Mouse (Mus musculus): ENCODE results near the gene Speer4e.
A peak's percentile ranks its signal among the peaks of the same experiment; 100 is the strongest.
"Not testable (repeated sequence)": the region's sequence is repeated elsewhere in the genome, so short reads cannot be mapped to it uniquely, and the experiment has no call there.

Gene Speer4e

GRCm38 (mm10) chr5:14938329-14938728, at the start of gene Speer4e:
TSS of gene Speer4e (minus strand) at chr5:14938429.
- not testable (repeated sequence) for DNase-seq (ENCODE audit: low spot score in 2 of 2)

- DNase-seq (ENCODE audit: low spot score in 2 of 2), result not testable (repeated sequence)
Measured at GRCm38 (mm10) chr5:14986649-14987387, 48.6 kb upstream of the Speer4e start.

- not testable (repeated sequence) for DNase-seq (ENCODE audit: low spot score in 2 of 2)
Measured at GRCm38 (mm10) chr5:14978835-14979234, 40.6 kb upstream of the Speer4e start, which contains the start of gene Gm10354. TSS of gene Gm10354 (minus strand) at chr5:14978935.

GRCm38 (mm10) chr5:14977368-14977767, 39.1 kb upstream of the Speer4e start:
- DNase-seq (ENCODE audit: low spot score in 2 of 2), result not testable (repeated sequence)

GRCm38 (mm10) chr5:14975294-14975693, 37.1 kb upstream of the Speer4e start:
- not testable (repeated sequence) for DNase-seq (ENCODE audit: low spot score in 2 of 2)

- not testable (repeated sequence) for DNase-seq (ENCODE audit: low spot score in 2 of 2)
Measured at GRCm38 (mm10) chr5:14972841-14973240, 34.6 kb upstream of the Speer4e start.

- DNase-seq (ENCODE audit: low spot score in 2 of 2), result peak in 1 of 2 experiments; percentile 25
Measured at GRCm38 (mm10) chr5:14963821-14964220, 25.6 kb upstream of the Speer4e start.

- DNase-seq (ENCODE audit: low spot score in 2 of 2), result not testable (repeated sequence)
Measured at GRCm38 (mm10) chr5:14961502-14961901, 23.3 kb upstream of the Speer4e start.

- DNase-seq (ENCODE audit: low spot score in 2 of 2), result not testable (repeated sequence)
Measured at GRCm38 (mm10) chr5:14955928-14956706, 17.9 kb upstream of the Speer4e start.

GRCm38 (mm10) chr5:14953587-14953986, 15.4 kb upstream of the Speer4e start:
- not testable (repeated sequence) for DNase-seq (ENCODE audit: low spot score in 2 of 2)

GRCm38 (mm10) chr5:14952749-14953148, 14.5 kb upstream of the Speer4e start:
- DNase-seq (ENCODE audit: low spot score in 2 of 2), result not testable (repeated sequence)

GRCm38 (mm10) chr5:14951822-14952221, 13.6 kb upstream of the Speer4e start:
- DNase-seq (ENCODE audit: low spot score in 2 of 2), result not testable (repeated sequence)

- peak; percentile 27 to 30 for DNase-seq (ENCODE audit: low spot score in 2 of 2)
Measured at GRCm38 (mm10) chr5:14947482-14948198, 9.4 kb upstream of the Speer4e start.

- not testable (repeated sequence) for DNase-seq (ENCODE audit: low spot score in 2 of 2)
Measured at GRCm38 (mm10) chr5:14945524-14945923, 7.3 kb upstream of the Speer4e start.

- not testable (repeated sequence) for DNase-seq (ENCODE audit: low spot score in 2 of 2)
Measured at GRCm38 (mm10) chr5:14941043-14941442, 2.8 kb upstream of the Speer4e start.

GRCm38 (mm10) chr5:14933721-14934120, 4.5 kb downstream of the Speer4e start:
- DNase-seq (ENCODE audit: low spot score in 2 of 2), result not testable (repeated sequence)

GRCm38 (mm10) chr5:14927047-14927446, 11.2 kb downstream of the Speer4e start:
- not testable (repeated sequence) for DNase-seq (ENCODE audit: low spot score in 2 of 2)

GRCm38 (mm10) chr5:14914799-14915198, 23.4 kb downstream of the Speer4e start, which contains the start of gene Gm9758:
TSS of gene Gm9758 (minus strand) at chr5:14914899.
- not testable (repeated sequence) for DNase-seq (ENCODE audit: low spot score in 2 of 2)

GRCm38 (mm10) chr5:14914361-14914760, 23.9 kb downstream of the Speer4e start:
- not testable (repeated sequence) for DNase-seq (ENCODE audit: low spot score in 2 of 2)

- DNase-seq (ENCODE audit: low spot score in 2 of 2), result not testable (repeated sequence)
Measured at GRCm38 (mm10) chr5:14903539-14903938, 34.7 kb downstream of the Speer4e start.

GRCm38 (mm10) chr5:14892242-14892641, 46.0 kb downstream of the Speer4e start:
- no peak for DNase-seq (ENCODE audit: low spot score in 2 of 2)

- not testable (repeated sequence) for DNase-seq (ENCODE audit: low spot score in 2 of 2)
Measured at GRCm38 (mm10) chr5:14885291-14885690, 52.9 kb downstream of the Speer4e start.

All from right cerebral cortex, postnatal 10 days (tissue).